Mouse (Mus musculus) stomach, postnatal 0 days (tissue): Measurements from ENCODE around the gene Dand5. TPM values are rescaled to one million over a fixed set of nuclear protein-coding genes. Genes with fewer than 3 reads are reported as not detected.

Experiments used
- ATAC-seq: fragments of 200-750 bp; cut with Nextera tagmentation; 2 replicates; pipeline ENCODE4 v1.8.0; 2017; ENCODE audit not compliant: low FRiP score, low TSS enrichment
- DNase-seq: peaks from one replicate; pipeline ENCODE4 v3.0.0-alpha.2; 2016; ENCODE audit warnings: low spot score
- H3K27ac ChIP-seq: fragments of 300-500 bp; sonication (generic); replicated peaks from 2 replicates; pipeline ENCODE4 v1.5.1; 2014; ENCODE audit warnings: mild to moderate bottlenecking, control low read depth
- H3K27me3 ChIP-seq: fragments of 300-500 bp; sonication (generic); 2 replicates; pipeline ENCODE4 v1.6.1; 2014; ENCODE audit warnings: low read length; ENCODE audit not compliant: control insufficient read depth, insufficient read depth
- H3K36me3 ChIP-seq: fragments of 300-500 bp; sonication (generic); 2 replicates; pipeline ENCODE4 v1.6.1; 2014; ENCODE audit warnings: low read length, mixed read lengths; ENCODE audit not compliant: control insufficient read depth, insufficient read depth
- H3K4me1 ChIP-seq: fragments of 300-500 bp; sonication (generic); replicated peaks from 2 replicates; pipeline ENCODE4 v1.6.1; 2014; ENCODE audit warnings: antibody characterized with exemption; ENCODE audit not compliant: control insufficient read depth, insufficient read depth
- H3K4me2 ChIP-seq: fragments of 300-500 bp; sonication (generic); replicated peaks from 2 replicates; pipeline ENCODE4 v1.6.1; 2014; ENCODE audit warnings: low read depth, mild to moderate bottlenecking, control low read depth, moderate library complexity
- H3K4me3 ChIP-seq: fragments of 300-500 bp; sonication (generic); 2 replicates; pipeline ENCODE4 v1.5.1; 2014; ENCODE audit warnings: low read depth, low read length, control low read depth
- H3K9ac ChIP-seq: fragments of 300-500 bp; sonication (generic); 2 replicates; pipeline ENCODE4 v1.6.1; 2014; ENCODE audit warnings: mild to moderate bottlenecking, low read length, control low read depth, mixed read lengths
- H3K9me3 ChIP-seq: fragments of 300-500 bp; sonication (generic); 2 replicates; pipeline ENCODE4 v1.6.1; 2016; ENCODE audit warnings: low read length; ENCODE audit not compliant: control insufficient read depth
- CTCF ChIP-seq: IDR thresholded peaks from 2 replicates; pipeline ENCODE4 v1.5.1; 2016; ENCODE audit warnings: antibody characterized with exemption, low read depth, mild to moderate bottlenecking, moderate library complexity
- EP300 ChIP-seq: optimal IDR thresholded peaks from 2 replicates; pipeline ENCODE3; 2016; ENCODE audit warnings: antibody characterized with exemption
- WGBS: fragments of 180-500 bp; shearing (Covaris S2); extraction: QIAGEN DNeasy Blood & Tissue Kit; methylation state at CpG from one replicate; pipeline ENCODE4 v1.1.7; 2014; 5-methylcytosine and 5-hydroxymethylcytosine counted together
- polyA plus RNA-seq: library from polyadenylated mRNA; unstranded; fragments of >200 nt; fragmentation: Nextera tagmentation; extraction: Ambion mirVana; gene quantifications from 2 replicates; pipeline ENCODE4 v1.2.1, GENCODE M21; 2015

Dand5 gene
- polyA plus RNA-seq, 1 experiment from 2014 or later: 3.3 TPM

- Histone ChIP-seq H3K9me3 (no peaks in the 10 kb centered on the region), H3K4me3 (no peak overlapping the region), H3K9ac (no peak overlapping the region), H3K4me1 (peaks cover 20% of the 10 kb centered on the region), H3K36me3 (peaks cover 10% of the 10 kb centered on the region; the same call in 1 of the 2 replicates), H3K27me3 (no peaks in the 10 kb centered on the region), H3K27ac (no peak overlapping the region), H3K4me2 (peak overlapping the region; percentile 55)
- no peak for TF ChIP-seq CTCF
- TF ChIP-seq EP300: no peak
- WGBS: 35% methylated on average over 3 of the region's 3 CpGs
- ATAC-seq (no peak), DNase-seq (no peak)
These were observed 50.0 kb downstream of the Dand5 start for GRCm38 (mm10) chr8:84772628-84773027.

DNA sequence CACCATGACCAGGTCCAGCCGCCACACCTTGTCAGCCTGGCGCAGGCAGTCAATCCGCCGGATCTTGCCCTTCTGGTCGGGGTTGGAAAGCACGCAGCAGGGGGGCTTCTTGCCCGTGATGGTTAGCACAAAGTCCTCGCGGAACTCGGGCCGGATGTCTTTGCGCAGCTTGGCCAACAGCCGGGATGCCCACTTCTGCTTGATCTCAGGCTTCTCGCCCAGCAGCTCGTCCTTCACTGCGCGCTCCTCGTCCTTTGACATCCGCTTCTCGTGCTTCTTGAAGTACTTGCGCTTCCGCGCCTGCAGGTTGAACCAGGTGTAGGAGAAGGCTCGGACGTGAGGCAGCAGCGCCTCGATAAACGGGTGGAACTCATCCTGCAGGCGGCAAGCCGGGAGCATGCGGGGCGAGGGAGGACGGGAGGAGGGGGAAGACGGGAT lies 50.7 kb downstream of the Dand5 start:
- Histone ChIP-seq H3K4me2 (peak overlapping the region; percentile 55), H3K36me3 (peaks cover 11% of the 10 kb centered on the region; the same call in 1 of the 2 replicates), H3K27ac (peak overlapping the region; percentile 88; the same call in 1 of the 2 replicates)

GRCm38 (mm10) chr8:84771000-84771687 lies 51.5 kb downstream of the Dand5 start:
- no peak overlapping the region for H3K4me3 ChIP-seq
- H3K27ac ChIP-seq: peak overlapping the region; percentile 88
- peaks cover 19% of the 10 kb centered on the region for H3K4me1 ChIP-seq
- no peak overlapping the region for H3K9ac ChIP-seq
- H3K27me3 ChIP-seq: no peaks in the 10 kb centered on the region
- no peak for ATAC-seq
- WGBS: 36% methylated on average over 5 of the region's 5 CpGs
- peak overlapping the region; percentile 55 for H3K4me2 ChIP-seq
- TF ChIP-seq CTCF (no peak), EP300 (peak; percentile 29)
- H3K9me3 ChIP-seq: no peaks in the 10 kb centered on the region
- H3K36me3 ChIP-seq: peaks cover 11% of the 10 kb centered on the region; the same call in 1 of the 2 replicates
- DNase-seq: no peak

More for the DNA sequence above, 50.7 kb downstream of the Dand5 start:
- Histone ChIP-seq H3K9ac (no peak overlapping the region), H3K4me1 (peaks cover 20% of the 10 kb centered on the region), H3K4me3 (peak overlapping the region; percentile 20; the same call in 1 of the 2 replicates), H3K9me3 (no peaks in the 10 kb centered on the region), H3K27me3 (no peaks in the 10 kb centered on the region)
- DNase-seq: peak; percentile 52
- ATAC-seq: no peak
- no peak for TF ChIP-seq EP300
- 0 out of 2 replicates have a peak, but pooled peaks have one; percentile 5 for TF ChIP-seq CTCF
- WGBS: 23% methylated on average over 33 of the region's 34 CpGs

- no peaks in the 10 kb centered on the region for H3K9me3 ChIP-seq
- H3K4me1 ChIP-seq: peaks cover 17% of the 10 kb centered on the region
- peak overlapping the region; percentile 55 for H3K4me2 ChIP-seq
- H3K27ac ChIP-seq: peak overlapping the region; percentile 88
- ATAC-seq (peak; percentile 58), DNase-seq (peak; percentile 82)
- no peak overlapping the region for H3K9ac ChIP-seq
- H3K4me3 ChIP-seq: no peak overlapping the region
- TF ChIP-seq CTCF (no peak), EP300 (no peak)
- H3K36me3 ChIP-seq: peaks cover 11% of the 10 kb centered on the region; the same call in 1 of the 2 replicates
- 39% methylated on average over 12 of the region's 12 CpGs for WGBS
- H3K27me3 ChIP-seq: no peaks in the 10 kb centered on the region
These were observed 52.3 kb downstream of the Dand5 start for GRCm38 (mm10) chr8:84770100-84770953.

DNA sequence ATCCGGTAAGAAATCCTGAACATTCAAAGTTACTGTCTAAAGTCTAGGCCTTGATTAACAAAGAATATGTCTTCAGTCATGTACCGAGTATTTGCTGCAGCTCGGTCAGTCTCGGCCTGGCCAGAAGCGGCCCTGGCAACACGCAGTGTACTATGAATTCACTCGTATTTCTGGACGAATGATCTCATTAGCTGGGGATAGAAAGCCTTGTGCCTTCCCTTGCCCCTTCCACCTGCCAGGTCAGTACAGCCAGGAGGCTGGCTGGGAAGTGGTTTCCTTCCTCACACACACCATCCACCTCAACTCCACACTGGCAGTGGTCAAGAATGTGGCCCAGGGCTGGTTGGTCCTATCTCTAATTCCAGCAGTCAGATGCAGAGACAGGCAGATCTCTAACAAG lies 53.3 kb downstream of the Dand5 start:
- TF ChIP-seq EP300: no peak
- no peak for TF ChIP-seq CTCF

More for the DNA sequence above, 53.3 kb downstream of the Dand5 start:
- WGBS: 88% methylated on average over 8 of the region's 8 CpGs
- no peak overlapping the region for H3K4me2 ChIP-seq
- DNase-seq: no peak
- no peak for ATAC-seq
- peaks cover 14% of the 10 kb centered on the region for H3K4me1 ChIP-seq
- no peak overlapping the region for H3K9ac ChIP-seq
- no peak overlapping the region for H3K27ac ChIP-seq
- H3K36me3 ChIP-seq: peaks cover 11% of the 10 kb centered on the region; the same call in 1 of the 2 replicates
- no peaks in the 10 kb centered on the region for H3K9me3 ChIP-seq
- H3K27me3 ChIP-seq: no peaks in the 10 kb centered on the region
- H3K4me3 ChIP-seq: no peak overlapping the region
